Mouse (Mus musculus): ENCODE results near the gene Lemd2.

Lemd2 gene

GRCm38 (mm10) chr17:27183667-27184292, 20.5 kb downstream of the Lemd2 start:
- no peak for DNase-seq

GRCm38 (mm10) chr17:27182401-27182800, 21.9 kb downstream of the Lemd2 start:
- no peak for DNase-seq

GRCm38 (mm10) chr17:27181666-27182065, 22.6 kb downstream of the Lemd2 start:
- DNase-seq, result no peak

- DNase-seq, result no peak
Measured at GRCm38 (mm10) chr17:27179681-27180280, 24.5 kb downstream of the Lemd2 start.

- no peak for DNase-seq
Measured at GRCm38 (mm10) chr17:27178427-27179177, 25.7 kb downstream of the Lemd2 start.

GRCm38 (mm10) chr17:27178019-27178418, 26.2 kb downstream of the Lemd2 start:
- DNase-seq, result no peak

- no peak for DNase-seq
Measured at GRCm38 (mm10) chr17:27176754-27177153, 27.5 kb downstream of the Lemd2 start.

GRCm38 (mm10) chr17:27176287-27176686, 28.0 kb downstream of the Lemd2 start:
- no peak for DNase-seq

- DNase-seq, result no peak
Measured at GRCm38 (mm10) chr17:27175196-27175874, 28.9 kb downstream of the Lemd2 start.

GRCm38 (mm10) chr17:27173715-27174114, 30.6 kb downstream of the Lemd2 start:
- DNase-seq, result no peak

- no peak for DNase-seq
Measured at GRCm38 (mm10) chr17:27172459-27172858, 31.8 kb downstream of the Lemd2 start.

GRCm38 (mm10) chr17:27171121-27171520, 33.1 kb downstream of the Lemd2 start:
- no peak for DNase-seq

GRCm38 (mm10) chr17:27169952-27170695, 34.1 kb downstream of the Lemd2 start:
- DNase-seq, result no peak

- no peak for DNase-seq
Measured at GRCm38 (mm10) chr17:27168569-27168968, 35.7 kb downstream of the Lemd2 start.

- no peak for DNase-seq
Measured at GRCm38 (mm10) chr17:27167545-27167944, 36.7 kb downstream of the Lemd2 start, which contains the start of gene Ip6k3. TSS of gene Ip6k3 (minus strand) at chr17:27167795.

- no peak for DNase-seq
Measured at GRCm38 (mm10) chr17:27166901-27167300, 37.4 kb downstream of the Lemd2 start.

GRCm38 (mm10) chr17:27165054-27165773, 39.1 kb downstream of the Lemd2 start:
- DNase-seq, result no peak

GRCm38 (mm10) chr17:27160905-27161304, 43.4 kb downstream of the Lemd2 start:
- no peak for DNase-seq

GRCm38 (mm10) chr17:27159169-27159568, 45.1 kb downstream of the Lemd2 start:
- no peak for DNase-seq

- no peak for DNase-seq
Measured at GRCm38 (mm10) chr17:27158439-27158838, 45.8 kb downstream of the Lemd2 start.

GRCm38 (mm10) chr17:27155752-27156151, 48.5 kb downstream of the Lemd2 start:
- no peak for DNase-seq

GRCm38 (mm10) chr17:27154881-27155280, 49.4 kb downstream of the Lemd2 start:
- DNase-seq, result no peak

Measured in thymus, postnatal 25 days (tissue).